7 mouse cellular contexts compared by ENCODE assay signal in the genomic region with DNA sequence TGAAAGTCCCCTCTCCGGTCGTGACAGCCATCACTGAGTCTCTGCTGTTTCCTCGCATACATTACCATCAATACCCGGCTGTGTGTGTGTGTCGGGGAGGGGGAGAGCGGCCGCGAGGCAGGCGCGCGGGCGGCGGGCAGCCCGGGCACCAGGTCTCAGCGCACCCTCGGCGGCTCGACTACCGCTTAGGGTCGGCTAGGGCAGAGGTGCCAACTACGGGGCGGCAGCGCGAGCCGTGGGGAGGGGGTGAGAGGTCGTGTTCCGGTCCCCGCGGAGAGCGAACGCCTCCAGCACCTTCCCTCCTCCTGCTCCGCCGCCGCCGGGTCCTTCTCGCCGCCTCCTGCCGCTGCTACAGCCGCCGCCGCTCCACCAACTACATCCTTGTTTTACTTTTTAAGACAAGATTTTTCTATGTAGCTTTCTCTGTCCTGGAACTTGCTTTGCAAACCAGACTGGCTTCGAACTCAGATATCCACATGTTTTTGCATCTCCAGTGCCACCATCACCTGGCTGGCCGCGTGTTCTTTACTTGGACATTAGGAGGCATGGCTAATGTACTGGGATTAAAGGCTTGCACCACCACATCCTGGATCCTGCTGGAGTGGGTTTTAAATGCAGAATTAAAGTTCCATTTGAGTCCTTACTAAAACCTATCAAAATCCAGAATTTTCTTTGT. TPM values are rescaled to one million over a fixed set of nuclear protein-coding genes. Genes with fewer than 3 reads are reported as not detected.
DNase-seq lines count a peak whose midpoint lies in the region; ATAC-seq lines count a peak whose summit lies in the region.

No protein-coding gene starts in this region.

- peaks cover 11% of the 10 kb centered on the region for H3K27me3 ChIP-seq in lung, embryonic 16.5 days (ENCODE audit: control insufficient read depth, insufficient read depth, low read depth, low read length)
- H3K27me3 ChIP-seq in forebrain, embryonic 11.5 days (ENCODE audit: control insufficient read depth, insufficient read depth, low read length) = peaks cover 8% of the 10 kb centered on the region; the same call in 1 of the 2 replicates
- peaks cover 22% of the 10 kb centered on the region for H3K27me3 ChIP-seq in limb, embryonic 10.5 days (ENCODE audit: low read depth, poor library complexity, severe bottlenecking)
- peaks cover 8% of the 10 kb centered on the region for H3K27me3 ChIP-seq in neural tube, embryonic 12.5 days (replicated peaks)

- peak overlapping the region; percentile 70 for H3K4me2 ChIP-seq in lung, embryonic 16.5 days (ENCODE audit: low read depth, low read length)
- peak overlapping the region; percentile 64 for H3K4me2 ChIP-seq in forebrain, embryonic 11.5 days (ENCODE audit: low read depth, low read length, severe bottlenecking)
- H3K4me2 ChIP-seq in neural tube, embryonic 12.5 days (replicated peaks) = peak overlapping the region; percentile 74

- DNase-seq in lung, postnatal 10 days = no peak
- no peak for DNase-seq in forebrain, embryonic 11.5 days (ENCODE audit: low spot score)
- DNase-seq in limb, embryonic 10.5 days (ENCODE audit: low spot score) = peak; percentile 60
- no peak for DNase-seq in frontal cortex, postnatal 14 days (ENCODE audit: low spot score in 2 of 2)
- DNase-seq in adipocyte (ENCODE audit: low spot score) = no peak

- H3K9me3 ChIP-seq in lung, embryonic 16.5 days (ENCODE audit: control insufficient read depth, low read length) = no peaks in the 10 kb centered on the region
- H3K9me3 ChIP-seq in forebrain, embryonic 11.5 days (ENCODE audit: control insufficient read depth, low read length) = no peaks in the 10 kb centered on the region
- H3K9me3 ChIP-seq in limb, embryonic 10.5 days (replicated peaks) = no peaks in the 10 kb centered on the region
- no peaks in the 10 kb centered on the region for H3K9me3 ChIP-seq in neural tube, embryonic 12.5 days

- peaks cover 7% of the 10 kb centered on the region for H3K4me1 ChIP-seq in lung, embryonic 16.5 days (replicated peaks; ENCODE audit: control insufficient read depth, insufficient read depth, low read length)
- H3K4me1 ChIP-seq in forebrain, embryonic 11.5 days (replicated peaks; ENCODE audit: control insufficient read depth, insufficient read depth, low read length) = 0 out of 2 replicates have a peak, but pooled peaks cover 2% of the 10 kb centered on the region
- H3K4me1 ChIP-seq in limb, embryonic 10.5 days = peaks cover 24% of the 10 kb centered on the region
- H3K4me1 ChIP-seq in neural tube, embryonic 12.5 days = no peaks in the 10 kb centered on the region

- peak overlapping the region; percentile 35; the same call in 1 of the 2 replicates for H3K9ac ChIP-seq in lung, embryonic 16.5 days (ENCODE audit: low read length)
- peak overlapping the region; percentile 48 for H3K9ac ChIP-seq in forebrain, embryonic 11.5 days (ENCODE audit: low read length)
- peak overlapping the region; percentile 48; the same call in 1 of the 2 replicates for H3K9ac ChIP-seq in neural tube, embryonic 12.5 days

- H3K27ac ChIP-seq in lung, embryonic 16.5 days (ENCODE audit: low read length) = no peak overlapping the region
- H3K27ac ChIP-seq in forebrain, embryonic 11.5 days (ENCODE audit: low read depth, low read length) = no peak overlapping the region
- peak overlapping the region; percentile 76 for H3K27ac ChIP-seq in limb, embryonic 10.5 days
- no peak overlapping the region for H3K27ac ChIP-seq in neural tube, embryonic 12.5 days

- ATAC-seq in lung, embryonic 16.5 days (ENCODE audit: low read depth) = peak; percentile 74
- peak; percentile 59 for ATAC-seq in forebrain, embryonic 11.5 days (replicated peaks; ENCODE audit: low FRiP score)
- ATAC-seq in neural tube, embryonic 12.5 days (ENCODE audit: low FRiP score, low read depth) = peak; percentile 47; the same call in 1 of the 2 replicates

- under 1% methylated on average over 40 of the region's 44 CpGs for WGBS in lung, embryonic 16.5 days
- 1% methylated on average over 37 of the region's 44 CpGs for WGBS in forebrain, embryonic 11.5 days
- WGBS in limb, embryonic 10.5 days = under 1% methylated on average over 42 of the region's 44 CpGs
- WGBS in neural tube, embryonic 12.5 days = under 1% methylated on average over 42 of the region's 44 CpGs

- H3K4me3 ChIP-seq in lung, embryonic 16.5 days (ENCODE audit: low read length) = peak overlapping the region; percentile 42
- peak overlapping the region; percentile 35 for H3K4me3 ChIP-seq in forebrain, embryonic 11.5 days (ENCODE audit: low read depth, low read length)
- H3K4me3 ChIP-seq in limb, embryonic 10.5 days = peak overlapping the region; percentile 56
- peak overlapping the region; percentile 44 for H3K4me3 ChIP-seq in neural tube, embryonic 12.5 days

- no peaks in the 10 kb centered on the region for H3K36me3 ChIP-seq in lung, embryonic 16.5 days (ENCODE audit: control insufficient read depth, insufficient read depth, low read length)
- H3K36me3 ChIP-seq in forebrain, embryonic 11.5 days (ENCODE audit: control insufficient read depth, insufficient read depth, low read length) = no peaks in the 10 kb centered on the region
- no peaks in the 10 kb centered on the region for H3K36me3 ChIP-seq in limb, embryonic 10.5 days
- no peaks in the 10 kb centered on the region for H3K36me3 ChIP-seq in neural tube, embryonic 12.5 days

RNA-seq across cellular contexts. Expression of a gene that starts 10.6 kb away (rescaled TPM):
- 0.80 and 0.94 TPM in 2 replicates for polyA plus RNA-seq in lung, embryonic 16.5 days (2015; fragmentation: Nextera tagmentation; extraction: Ambion mirVana)
- polyA plus RNA-seq in forebrain, embryonic 11.5 days (2014; fragmentation: Nextera tagmentation; extraction: Ambion mirVana) = 9.3 and 13.0 TPM in 2 replicates
- 78.6 and 124 TPM in 2 replicates for polyA plus RNA-seq in limb, embryonic 10.5 days (2016; fragmentation: Nextera tagmentation; extraction: Ambion mirVana)
- polyA plus RNA-seq in neural tube, embryonic 12.5 days (2016; fragmentation: Nextera tagmentation; extraction: Ambion mirVana) = 6.3 and 6.6 TPM in 2 replicates

RNA-seq across cellular contexts. Expression of a gene that starts 18.2 kb away (rescaled TPM):
- 3.0 and 3.2 TPM in 2 replicates for polyA plus RNA-seq in lung, embryonic 16.5 days (2015; fragmentation: Nextera tagmentation; extraction: Ambion mirVana)
- polyA plus RNA-seq in forebrain, embryonic 11.5 days (2014; fragmentation: Nextera tagmentation; extraction: Ambion mirVana) = 36.2 and 36.7 TPM in 2 replicates
- polyA plus RNA-seq in limb, embryonic 10.5 days (2016; fragmentation: Nextera tagmentation; extraction: Ambion mirVana) = 3.1 and 5.4 TPM in 2 replicates
- 86.6 and 96.9 TPM in 2 replicates for polyA plus RNA-seq in neural tube, embryonic 12.5 days (2016; fragmentation: Nextera tagmentation; extraction: Ambion mirVana)
